Mouse (Mus musculus) brown adipose tissue, adult 24 weeks (tissue): ENCODE results near the gene Tas2r135. TPM values are rescaled to one million over a fixed set of nuclear protein-coding genes. Genes with fewer than 3 reads are reported as not detected.
A peak's percentile ranks its signal among the peaks of the same experiment; 100 is the strongest.

Experiments
- H3K27ac ChIP-seq: fragments of 200-500 bp; replicated peaks from 2 replicates; pipeline ENCODE4 v1.5.1; 2012; ENCODE audit warnings: low read depth, mild to moderate bottlenecking, low read length
- H3K4me1 ChIP-seq: fragments of 200-500 bp; 2 replicates; pipeline ENCODE4 v1.6.1; 2012; ENCODE audit warnings: low read length, mixed read lengths; ENCODE audit not compliant: control insufficient read depth, insufficient read depth, insufficient read length
- H3K4me3 ChIP-seq: fragments of 200-500 bp; 2 replicates; pipeline ENCODE4 v1.5.1; 2012; ENCODE audit warnings: low read depth, mild to moderate bottlenecking, low read length, moderate library complexity; ENCODE audit not compliant: insufficient read depth
- polyA plus RNA-seq: library from polyadenylated mRNA; stranded (reverse); fragments of >200 nt; gene quantifications from 2 replicates; pipeline ENCODE4 v1.2.4, GENCODE M21; 2012; ENCODE audit not compliant: missing spikeins, insufficient read depth, insufficient read length

The Tas2r135 gene
- polyA plus RNA-seq, 1 experiment = not detected

DNA sequence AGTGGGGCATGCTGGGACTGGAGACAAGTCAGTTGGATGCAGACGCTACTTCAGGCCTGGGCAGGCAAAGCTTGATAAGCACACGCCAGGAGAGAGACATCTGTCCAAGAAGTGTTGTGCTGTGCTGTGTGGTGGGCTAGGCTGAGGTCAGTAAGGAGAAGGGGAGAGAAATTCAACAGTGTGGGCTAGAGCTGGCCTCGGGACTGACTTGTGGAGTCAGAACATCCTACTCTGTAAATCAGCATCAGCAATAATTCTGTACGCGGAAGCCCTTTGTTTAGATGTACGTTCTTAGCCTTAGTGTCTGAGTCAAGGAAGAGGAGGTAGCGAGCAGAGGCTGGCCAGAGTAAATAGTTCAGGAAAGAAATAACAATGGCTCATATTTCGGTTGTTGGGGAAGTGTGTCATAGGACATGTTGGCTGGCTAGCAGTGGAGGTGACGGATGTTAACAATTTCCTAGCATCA is 23.3 kb upstream of the Tas2r135 start:
- Histone ChIP-seq H3K4me3 (no peak overlapping the region), H3K4me1 (peaks cover 9% of the 10 kb centered on the region), H3K27ac (peak overlapping the region; percentile 99)

DNA sequence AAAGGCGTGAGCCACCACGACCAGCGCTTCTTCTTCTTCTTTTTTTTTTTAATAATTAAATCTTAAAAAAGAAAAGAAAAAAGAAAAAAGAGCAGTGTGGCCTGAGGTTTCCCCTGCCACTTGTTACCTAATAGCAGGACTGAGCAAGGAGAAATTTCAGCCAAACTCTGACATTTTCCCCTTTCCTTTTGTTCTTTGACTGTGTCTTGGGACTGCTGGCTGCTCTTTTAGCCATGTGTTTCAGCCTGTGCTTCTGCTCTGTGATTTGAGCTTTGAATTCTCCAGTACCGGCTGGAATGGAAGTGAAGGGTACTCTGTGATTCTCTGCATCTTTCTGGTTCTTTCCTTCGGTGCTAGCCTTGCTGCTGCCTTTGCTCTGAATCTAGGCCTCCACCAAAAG is 21.9 kb upstream of the Tas2r135 start:
- Histone ChIP-seq H3K4me3 (no peak overlapping the region), H3K27ac (peak overlapping the region; percentile 36; the same call in 1 of the 2 replicates), H3K4me1 (peaks cover 9% of the 10 kb centered on the region)

DNA sequence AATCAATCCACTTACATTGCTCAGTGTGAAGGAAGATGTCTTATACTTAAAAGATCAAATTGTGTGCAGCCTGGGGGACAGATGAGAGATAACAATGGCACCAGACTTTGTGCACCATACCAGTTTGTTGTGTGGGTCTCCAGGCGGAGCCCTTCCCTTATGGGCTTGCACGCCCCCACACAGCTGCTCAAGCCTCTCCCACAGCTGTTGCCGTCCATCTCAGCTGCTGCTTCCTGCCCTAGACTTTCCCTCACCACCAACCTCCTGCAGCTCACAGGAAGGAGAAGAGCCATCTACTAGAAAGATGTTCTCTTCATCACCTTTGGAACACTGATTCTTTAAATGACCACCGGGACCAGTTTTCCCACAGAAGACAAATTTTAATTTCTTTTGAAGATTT is 19.6 kb upstream of the Tas2r135 start:
- no peak overlapping the region for H3K27ac ChIP-seq
- H3K4me1 ChIP-seq = peaks cover 9% of the 10 kb centered on the region
- H3K4me3 ChIP-seq = no peak overlapping the region

DNA sequence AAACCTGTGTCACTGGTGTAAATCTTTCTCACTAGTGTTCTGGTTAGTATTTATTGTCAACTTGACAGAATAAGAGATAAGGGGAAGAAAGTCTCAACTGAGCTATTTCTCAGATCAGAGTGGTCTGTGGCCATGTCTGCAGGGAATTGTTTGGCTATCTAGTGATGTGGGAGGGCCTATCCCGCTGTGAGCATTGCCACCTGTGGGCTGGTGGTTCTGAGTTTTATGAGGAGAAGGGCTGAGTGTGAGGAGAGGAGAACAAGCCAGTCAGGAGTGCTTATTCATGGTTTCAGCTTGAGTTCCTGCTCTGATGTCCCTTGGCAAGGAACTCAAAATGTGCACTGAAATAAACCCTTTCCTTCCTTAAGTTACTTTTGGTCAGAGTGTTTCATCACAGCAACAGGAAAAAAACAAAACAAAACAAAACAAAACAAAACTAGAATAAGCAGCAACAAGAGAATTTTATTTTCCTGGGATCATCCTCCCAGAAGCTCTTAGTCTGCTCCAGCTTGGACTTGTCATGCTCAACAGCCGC is 13.4 kb upstream of the Tas2r135 start:
- Histone ChIP-seq H3K4me3 (no peak overlapping the region), H3K27ac (no peak overlapping the region), H3K4me1 (peaks cover 8% of the 10 kb centered on the region; the same call in 1 of the 2 replicates)

DNA sequence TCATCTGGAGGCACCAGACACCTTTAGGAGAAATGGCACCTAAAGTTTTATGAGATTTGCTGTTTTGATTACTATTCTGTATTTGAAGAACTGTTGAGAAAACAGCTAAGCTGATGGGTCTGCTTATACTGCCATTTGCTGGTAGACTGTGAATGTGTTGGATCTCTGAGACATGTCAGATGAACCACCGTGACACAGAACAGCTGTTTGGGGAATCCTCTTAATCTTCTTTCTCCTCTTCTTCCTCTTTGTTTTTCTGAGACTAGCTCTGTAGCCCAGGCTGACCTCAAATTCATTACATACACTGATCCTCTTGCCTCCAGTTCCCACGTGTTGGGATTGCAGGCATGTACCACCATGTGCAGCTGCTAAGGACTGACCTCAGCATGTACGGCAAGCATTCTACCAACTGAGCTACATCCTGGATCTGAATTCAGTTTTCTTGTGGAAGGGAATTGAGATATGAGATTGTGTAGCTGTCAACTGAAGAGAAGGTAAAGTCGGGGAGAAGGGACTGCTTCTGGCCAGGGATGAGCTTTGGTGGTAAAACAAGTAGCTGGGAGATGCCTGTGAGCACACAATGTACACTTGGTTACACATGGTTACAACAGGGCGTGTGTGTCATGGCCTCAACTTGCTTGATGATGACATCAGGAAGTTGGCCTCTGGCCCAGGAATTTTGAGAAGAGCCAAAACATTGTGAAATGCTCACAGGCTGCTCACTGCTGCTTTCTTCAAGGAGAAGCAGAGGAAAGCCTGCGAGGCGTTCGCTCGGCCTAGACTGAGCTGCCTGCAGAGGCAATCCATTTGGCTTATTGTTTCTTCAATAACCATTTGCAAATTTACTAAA is 9.0 kb upstream of the Tas2r135 start:
- H3K4me1 ChIP-seq = peaks cover 12% of the 10 kb centered on the region; the same call in 1 of the 2 replicates
- H3K4me3 ChIP-seq = no peak overlapping the region
- peak overlapping the region; percentile 62 for H3K27ac ChIP-seq

DNA sequence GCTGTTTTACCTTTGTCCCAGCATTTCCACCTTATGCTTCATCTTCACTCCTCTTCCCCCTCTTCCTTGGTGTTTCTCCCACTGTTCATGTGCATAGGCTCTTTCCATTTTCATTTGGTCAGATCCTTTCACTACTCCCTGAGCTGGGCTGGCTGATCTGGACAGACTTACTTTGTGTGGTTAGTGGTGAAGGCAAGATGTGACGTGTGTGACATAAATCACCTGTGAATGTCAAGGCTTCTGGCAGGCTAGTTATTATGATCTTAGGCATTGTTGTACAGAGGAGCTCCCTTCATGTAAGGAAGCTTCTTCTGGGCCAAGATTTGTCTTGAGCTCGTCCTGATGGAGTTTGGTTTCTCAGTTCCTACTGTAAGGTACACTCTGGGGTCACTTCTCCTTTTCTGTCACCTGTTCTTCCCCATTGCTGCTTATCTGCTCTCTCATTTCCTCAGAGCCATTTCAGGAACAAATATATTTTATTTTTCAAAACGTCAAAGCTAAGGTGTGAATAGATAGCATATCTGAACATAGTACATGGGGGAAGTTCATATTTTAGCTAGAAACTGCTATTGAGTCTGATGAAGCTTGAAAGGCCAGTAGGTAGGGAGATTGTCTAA is 8.1 kb upstream of the Tas2r135 start:
- H3K27ac ChIP-seq = peak overlapping the region; percentile 35; the same call in 1 of the 2 replicates
- peaks cover 9% of the 10 kb centered on the region; the same call in 1 of the 2 replicates for H3K4me1 ChIP-seq
- H3K4me3 ChIP-seq = no peak overlapping the region

DNA sequence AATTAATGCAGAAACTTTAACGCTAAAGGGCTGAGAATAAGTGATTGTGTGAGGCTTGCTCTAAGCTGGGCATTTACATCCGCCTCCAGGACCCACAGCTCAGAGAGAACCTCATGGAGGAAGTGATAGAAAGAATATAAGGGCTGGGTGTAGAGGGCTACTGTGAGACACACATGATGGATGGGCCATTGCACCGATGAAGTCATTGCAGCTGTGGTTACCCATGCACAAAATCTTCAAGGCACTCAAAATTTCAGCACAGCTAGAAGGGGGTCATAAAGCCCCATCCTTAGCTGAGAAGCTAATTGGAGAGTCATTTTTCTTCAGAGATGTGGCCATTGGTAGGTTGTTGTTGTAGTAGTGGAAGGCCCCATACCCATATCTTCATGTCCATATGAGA is 6.9 kb upstream of the Tas2r135 start:
- Histone ChIP-seq H3K27ac (no peak overlapping the region), H3K4me1 (peaks cover 9% of the 10 kb centered on the region; the same call in 1 of the 2 replicates), H3K4me3 (no peak overlapping the region)

DNA sequence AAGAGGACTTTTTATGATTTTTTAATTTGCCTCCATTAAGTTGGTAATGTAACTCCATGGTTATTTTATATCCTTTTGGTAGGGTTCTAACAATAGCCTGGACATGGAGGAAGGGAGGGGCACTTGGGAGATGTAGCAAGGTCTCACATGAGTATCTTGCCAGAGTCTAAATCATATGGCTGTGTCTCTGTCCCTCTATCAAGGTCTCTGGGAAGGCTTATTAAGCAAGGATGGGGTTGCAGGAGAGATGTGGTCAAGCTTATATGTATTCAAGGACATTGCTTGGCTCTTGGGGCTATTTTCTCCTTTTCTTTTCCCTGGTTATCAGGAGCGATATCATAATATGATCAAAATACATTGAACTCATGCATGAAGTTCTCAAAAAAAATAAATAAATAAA is 6.2 kb upstream of the Tas2r135 start:
- H3K4me1 ChIP-seq = peaks cover 9% of the 10 kb centered on the region; the same call in 1 of the 2 replicates
- no peak overlapping the region for H3K27ac ChIP-seq
- H3K4me3 ChIP-seq = no peak overlapping the region

DNA sequence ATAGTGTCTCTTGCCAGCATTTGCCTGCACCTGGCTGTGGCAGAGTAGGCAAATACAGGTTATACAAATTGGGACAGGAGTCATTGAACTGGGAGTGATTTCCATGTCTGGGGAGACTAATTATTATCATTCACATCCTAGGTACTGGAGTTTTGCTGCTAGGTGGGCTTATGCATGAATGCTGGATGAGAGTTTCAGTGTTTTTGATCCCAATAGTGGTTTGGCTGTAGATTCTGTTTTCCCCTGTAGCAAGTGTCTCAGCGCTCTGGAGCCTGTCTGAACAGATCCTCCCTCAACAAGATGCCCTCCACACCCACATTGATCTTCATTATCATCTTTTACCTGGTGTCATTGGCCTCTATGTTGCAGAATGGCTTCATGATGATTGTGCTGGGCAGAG is 5.3 kb upstream of the Tas2r135 start, which contains the start of gene Tas2r143:
Tas2r143 (plus strand) TSS at position 301 of the 400 bp plus-strand sequence.
- Histone ChIP-seq H3K27ac (no peak within 1 kb of the TSS), H3K4me3 (no peak within 1 kb of the TSS), H3K4me1 (peaks cover 9% of the 10 kb centered on the region; the same call in 1 of the 2 replicates)

DNA sequence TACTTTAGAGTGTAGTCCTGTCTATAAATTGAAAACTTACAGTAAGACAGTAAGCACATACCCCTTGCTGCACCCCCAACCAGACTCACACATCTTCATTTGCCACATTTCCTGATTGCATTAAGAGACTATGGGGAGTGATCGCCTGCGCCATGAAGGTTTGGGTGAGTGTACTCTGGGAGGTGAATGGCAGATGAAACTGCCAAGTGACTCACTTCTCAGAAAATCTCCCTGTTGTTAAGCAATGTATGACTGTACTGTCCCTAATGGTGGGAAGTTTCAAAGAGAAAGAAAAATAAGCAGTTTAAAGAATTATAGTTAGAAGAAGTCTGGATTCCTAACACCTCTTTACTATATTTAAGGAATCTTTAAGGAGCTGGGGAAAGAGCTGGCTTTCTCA is 14.2 kb downstream of the Tas2r135 start:
- Histone ChIP-seq H3K4me1 (no peaks in the 10 kb centered on the region), H3K27ac (no peak overlapping the region), H3K4me3 (no peak overlapping the region)

DNA sequence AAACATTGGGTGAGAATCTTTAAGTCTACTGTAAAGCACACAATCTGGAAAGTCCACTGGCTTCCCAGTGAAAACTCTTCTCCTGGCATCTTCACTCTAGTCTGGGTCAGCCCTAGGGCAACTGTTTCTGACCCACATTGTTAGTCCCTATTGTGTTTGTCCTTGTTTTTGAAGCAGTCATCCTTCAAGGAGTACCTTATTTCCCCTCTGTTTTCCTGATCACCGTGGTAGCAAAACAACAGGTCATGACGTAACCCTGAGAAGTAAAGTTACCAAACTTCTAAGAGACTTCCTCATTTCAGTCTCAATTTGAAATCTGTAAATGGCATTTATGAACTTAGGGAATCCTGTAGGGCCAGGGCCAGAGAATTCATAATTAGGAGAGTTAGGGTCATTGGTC is 16.2 kb downstream of the Tas2r135 start:
- H3K4me1 ChIP-seq = no peaks in the 10 kb centered on the region
- H3K27ac ChIP-seq = no peak overlapping the region
- no peak overlapping the region for H3K4me3 ChIP-seq

DNA sequence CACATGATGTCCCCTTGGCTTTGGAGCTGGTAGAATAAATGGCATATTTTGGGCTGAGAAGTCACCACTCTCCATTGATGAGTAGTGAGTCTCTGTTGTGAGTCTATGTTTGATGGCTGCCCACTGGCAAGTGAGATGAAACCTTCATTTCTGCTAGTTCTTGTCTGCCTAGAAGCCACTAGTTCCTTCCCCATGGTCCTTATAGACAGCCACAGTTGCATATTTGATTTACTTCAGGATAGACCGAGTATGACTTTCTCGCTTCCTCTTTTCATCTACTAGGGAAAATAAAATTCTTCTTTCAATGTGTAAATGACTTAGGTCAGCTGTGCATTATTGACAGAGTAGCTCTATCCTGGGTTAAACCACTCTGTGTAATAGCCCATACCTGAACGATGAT is 19.2 kb downstream of the Tas2r135 start:
- Histone ChIP-seq H3K4me3 (no peak overlapping the region), H3K27ac (no peak overlapping the region), H3K4me1 (no peaks in the 10 kb centered on the region)

DNA sequence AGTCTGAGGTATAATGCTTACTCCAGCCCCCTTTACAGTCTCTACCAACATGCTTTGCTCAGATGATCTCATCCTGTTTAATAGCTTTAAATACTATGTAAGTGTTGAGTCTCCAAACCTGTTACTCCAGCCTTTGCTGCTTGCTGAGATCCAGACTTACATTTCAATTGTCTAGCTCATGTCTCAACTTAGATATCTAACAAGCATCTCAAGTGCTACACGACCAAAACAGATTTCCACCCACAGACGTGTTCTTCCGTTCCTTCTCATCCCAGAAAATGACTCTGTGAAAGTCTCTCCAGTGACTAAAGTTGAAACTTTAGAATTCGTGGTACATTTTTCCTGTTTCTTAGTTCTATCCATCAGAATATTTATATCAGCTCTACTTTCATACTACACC is 21.1 kb downstream of the Tas2r135 start:
- Histone ChIP-seq H3K4me1 (no peaks in the 10 kb centered on the region), H3K27ac (no peak overlapping the region), H3K4me3 (no peak overlapping the region)

DNA sequence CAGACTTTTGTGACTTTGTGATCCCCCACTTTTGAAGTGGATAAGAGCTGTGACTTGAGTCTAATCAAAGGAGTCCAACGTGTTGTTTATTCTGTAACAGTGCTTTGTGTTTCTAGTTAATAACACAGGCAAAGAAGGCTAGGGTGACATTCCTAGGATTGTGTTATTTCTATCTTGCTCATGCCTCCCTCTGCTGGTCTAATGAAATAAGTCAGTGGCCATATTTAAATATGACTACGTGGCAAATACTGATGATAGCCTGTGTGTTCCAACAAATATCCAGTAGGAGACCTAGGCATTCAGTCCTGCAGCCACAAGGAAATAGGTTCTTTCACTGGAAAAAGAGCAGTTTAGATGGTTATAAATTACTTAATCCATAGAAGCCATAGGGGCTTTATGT is 28.3 kb downstream of the Tas2r135 start:
- H3K4me3 ChIP-seq = no peak overlapping the region
- H3K4me1 ChIP-seq = no peaks in the 10 kb centered on the region; the same call in 1 of the 2 replicates
- H3K27ac ChIP-seq = no peak overlapping the region

DNA sequence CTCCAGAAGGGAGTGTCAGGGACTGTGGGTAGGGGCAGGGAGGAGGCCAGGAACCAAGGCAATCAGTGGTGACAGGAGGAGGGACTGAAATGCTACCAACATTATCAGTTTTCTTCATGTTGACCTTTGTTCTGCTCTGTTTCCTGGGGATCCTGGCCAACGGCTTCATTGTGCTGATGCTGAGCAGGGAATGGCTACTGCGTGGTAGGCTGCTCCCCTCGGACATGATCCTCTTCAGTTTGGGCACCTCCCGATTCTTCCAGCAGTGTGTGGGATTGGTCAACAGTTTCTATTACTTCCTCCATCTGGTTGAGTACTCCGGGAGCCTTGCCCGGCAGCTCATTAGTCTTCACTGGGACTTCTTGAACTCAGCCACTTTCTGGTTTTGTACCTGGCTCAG is 29.2 kb downstream of the Tas2r135 start, which contains the start of gene Tas2r126:
Tas2r126 (plus strand) TSS at position 90 of the 400 bp plus-strand sequence.
- H3K4me3 ChIP-seq = no peak within 1 kb of the TSS
- no peak within 1 kb of the TSS for H3K27ac ChIP-seq
- H3K4me1 ChIP-seq = no peaks in the 10 kb centered on the region; the same call in 1 of the 2 replicates
